Mouse (Mus musculus) ES-Bruce4 (cell line): Measurements from ENCODE around the gene Dmc1.

ENCODE experiments used
- CTCF ChIP-seq: IDR thresholded peaks from one replicate; pipeline ENCODE4 v1.8.1; 2011; ENCODE audit warnings: low read depth, low read length
- POLR2A ChIP-seq: IDR thresholded peaks from one replicate; pipeline ENCODE4 v1.8.1; 2011; ENCODE audit warnings: low read length; ENCODE audit not compliant: insufficient read depth

GRCm38 (mm10) chr15:79525979-79526768, 78.7 kb downstream of the Dmc1 start:
- no peak for TF ChIP-seq CTCF
- TF ChIP-seq POLR2A, result no peak
